Mouse (Mus musculus): ENCODE measurements around the gene Pnkd.

GRCm38 (mm10) chr1:74339917-74340316 lies 55.2 kb downstream of the Pnkd start:
- TF ChIP-seq CHD2 (IDR thresholded peaks at IDR 0.05; ENCODE audit: low read length) = no peak
- no peak for TF ChIP-seq E2F4 (IDR thresholded peaks at IDR 0.05; ENCODE audit: borderline replicate concordance, low read depth, low read length)
- no peak for TF ChIP-seq RAD21 (IDR thresholded peaks at IDR 0.05; ENCODE audit: low read depth, low read length)
- no peak for TF ChIP-seq MAX (IDR thresholded peaks at IDR 0.05; ENCODE audit: low read length)
- TF ChIP-seq MYC (IDR thresholded peaks at IDR 0.05; ENCODE audit: low read depth, low read length) = no peak
- no peak for TF ChIP-seq CTCF (IDR thresholded peaks at IDR 0.05 in 2 of 3, conservative IDR thresholded peaks at IDR 0.05 in 1 of 3; ENCODE audit: control insufficient read depth in 1 of 3, insufficient read depth in 1 of 3, low read depth in 2 of 3, low read length in 3 of 3, poor library complexity in 1 of 3, severe bottlenecking in 1 of 3)
- TF ChIP-seq NELFE (IDR thresholded peaks at IDR 0.05; ENCODE audit: low read depth, low read length) = no peak
- no peak for TF ChIP-seq KAT2A (conservative IDR thresholded peaks at IDR 0.05; ENCODE audit: low read depth, low read length)
- TF ChIP-seq MEF2A (IDR thresholded peaks at IDR 0.05; ENCODE audit: extremely low read depth, insufficient replicate concordance, low read depth, low read length, poor library complexity, severe bottlenecking) = no peak
- TF ChIP-seq HCFC1 (IDR thresholded peaks at IDR 0.05; ENCODE audit: low read depth, low read length) = no peak

Data from MEL (cell line).